Mouse (Mus musculus): ENCODE results near the gene Galnt2. TPM values are rescaled to one million over a fixed set of nuclear protein-coding genes. Genes with fewer than 3 reads are reported as not detected.

Gene Galnt2
- polyA plus RNA-seq, 2 experiments: 37.8 to 66.9 TPM

DNA sequence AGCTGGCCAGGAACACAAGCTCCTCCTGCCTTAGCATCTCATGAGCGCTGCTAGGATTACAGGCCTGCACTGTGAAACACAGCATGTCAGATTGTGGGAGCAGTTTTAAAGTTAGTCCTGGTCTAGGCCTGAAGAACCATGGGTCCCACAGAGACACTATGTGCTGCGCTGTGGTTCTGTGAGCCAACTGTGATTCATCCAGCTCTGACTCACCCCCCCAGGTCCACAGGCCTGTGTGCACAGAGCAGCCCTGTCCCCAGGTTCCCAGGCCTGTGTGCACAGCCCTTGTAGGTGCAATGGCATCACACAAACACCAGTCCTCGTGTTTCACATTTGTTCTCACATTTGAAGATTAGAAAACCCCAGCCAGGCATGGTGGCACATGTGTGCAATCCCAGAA lies 99.9 kb downstream of the Galnt2 start:
- no peak for TF ChIP-seq POLR2A (IDR thresholded peaks at IDR 0.05; ENCODE audit: borderline replicate concordance, extremely low read depth, insufficient read depth, insufficient read length)
- DNase-seq (ENCODE audit: low spot score): no peak
- H3K27me3 ChIP-seq (ENCODE audit: control insufficient read depth, insufficient read depth, low read length): no peaks in the 10 kb centered on the region
- H3K4me3 ChIP-seq (replicated peaks; ENCODE audit: low read length): no peak overlapping the region
- WGBS: 94% methylated on average over 3 of the region's 3 CpGs
- H3K36me3 ChIP-seq (ENCODE audit: control insufficient read depth, insufficient read depth, low read length): peaks cover 66% of the 10 kb centered on the region
- H3K9me3 ChIP-seq (ENCODE audit: control insufficient read depth, low read length): no peaks in the 10 kb centered on the region
- no peak overlapping the region for H3K4me2 ChIP-seq (replicated peaks; ENCODE audit: low read depth, low read length, severe bottlenecking)
- H3K9ac ChIP-seq (ENCODE audit: low read depth, low read length, severe bottlenecking): no peak overlapping the region
- no peaks in the 10 kb centered on the region for H3K4me1 ChIP-seq (ENCODE audit: control insufficient read depth, insufficient read depth, low read length)
- no peak overlapping the region for H3K27ac ChIP-seq (replicated peaks; ENCODE audit: low read depth, low read length)
- no peak for ATAC-seq (ENCODE audit: low FRiP score, low read depth)

DNA sequence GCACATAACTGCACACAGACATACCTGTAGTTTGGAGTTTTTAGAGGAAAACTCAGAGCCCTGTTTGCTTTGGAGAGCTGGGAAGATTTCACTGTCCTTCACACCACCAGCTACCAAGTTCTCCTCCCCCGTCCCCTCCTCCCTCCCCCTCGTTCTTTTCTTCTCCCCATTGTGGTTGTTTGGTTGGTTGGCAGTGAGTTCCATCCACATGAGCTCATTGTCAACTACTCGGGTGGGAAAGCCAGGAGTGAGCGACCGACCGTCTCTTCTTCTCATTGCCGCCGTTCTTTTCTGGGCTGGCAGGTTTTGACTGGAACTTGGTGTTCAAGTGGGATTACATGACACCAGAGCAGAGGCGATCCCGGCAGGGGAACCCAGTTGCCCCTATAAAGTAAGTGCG lies 100.5 kb downstream of the Galnt2 start:
- TF ChIP-seq POLR2A (IDR thresholded peaks at IDR 0.05; ENCODE audit: borderline replicate concordance, extremely low read depth, insufficient read depth, insufficient read length): no peak
- peaks cover 66% of the 10 kb centered on the region for H3K36me3 ChIP-seq (ENCODE audit: control insufficient read depth, insufficient read depth, low read length)
- H3K27me3 ChIP-seq (ENCODE audit: control insufficient read depth, insufficient read depth, low read length): no peaks in the 10 kb centered on the region
- ATAC-seq (ENCODE audit: low FRiP score, low read depth): no peak
- no peaks in the 10 kb centered on the region for H3K9me3 ChIP-seq (ENCODE audit: control insufficient read depth, low read length)
- H3K4me2 ChIP-seq (replicated peaks; ENCODE audit: low read depth, low read length, severe bottlenecking): no peak overlapping the region
- no peak overlapping the region for H3K27ac ChIP-seq (replicated peaks; ENCODE audit: low read depth, low read length)
- no peak overlapping the region for H3K9ac ChIP-seq (ENCODE audit: low read depth, low read length, severe bottlenecking)
- no peaks in the 10 kb centered on the region for H3K4me1 ChIP-seq (ENCODE audit: control insufficient read depth, insufficient read depth, low read length)
- H3K4me3 ChIP-seq (replicated peaks; ENCODE audit: low read length): no peak overlapping the region
- WGBS: 83% methylated on average over 11 of the region's 11 CpGs
- no peak for DNase-seq (ENCODE audit: low spot score)

- no peak for TF ChIP-seq POLR2A (IDR thresholded peaks at IDR 0.05; ENCODE audit: borderline replicate concordance, extremely low read depth, insufficient read depth, insufficient read length)
- ATAC-seq (ENCODE audit: low FRiP score, low read depth) (no peak), DNase-seq (ENCODE audit: low spot score) (no peak)
- 96% methylated on average over 13 of the region's 13 CpGs for WGBS
- Histone ChIP-seq H3K9ac (ENCODE audit: low read depth, low read length, severe bottlenecking) (no peak overlapping the region), H3K27me3 (ENCODE audit: control insufficient read depth, insufficient read depth, low read length) (no peaks in the 10 kb centered on the region), H3K4me1 (ENCODE audit: control insufficient read depth, insufficient read depth, low read length) (no peaks in the 10 kb centered on the region), H3K36me3 (ENCODE audit: control insufficient read depth, insufficient read depth, low read length) (peaks cover 75% of the 10 kb centered on the region), H3K9me3 (ENCODE audit: control insufficient read depth, low read length) (no peaks in the 10 kb centered on the region), H3K4me2 (replicated peaks; ENCODE audit: low read depth, low read length, severe bottlenecking) (no peak overlapping the region), H3K27ac (replicated peaks; ENCODE audit: low read depth, low read length) (no peak overlapping the region), H3K4me3 (replicated peaks; ENCODE audit: low read length) (no peak overlapping the region)
Measured at GRCm38 (mm10) chr8:124336302-124336701, 105.1 kb downstream of the Galnt2 start.

DNA sequence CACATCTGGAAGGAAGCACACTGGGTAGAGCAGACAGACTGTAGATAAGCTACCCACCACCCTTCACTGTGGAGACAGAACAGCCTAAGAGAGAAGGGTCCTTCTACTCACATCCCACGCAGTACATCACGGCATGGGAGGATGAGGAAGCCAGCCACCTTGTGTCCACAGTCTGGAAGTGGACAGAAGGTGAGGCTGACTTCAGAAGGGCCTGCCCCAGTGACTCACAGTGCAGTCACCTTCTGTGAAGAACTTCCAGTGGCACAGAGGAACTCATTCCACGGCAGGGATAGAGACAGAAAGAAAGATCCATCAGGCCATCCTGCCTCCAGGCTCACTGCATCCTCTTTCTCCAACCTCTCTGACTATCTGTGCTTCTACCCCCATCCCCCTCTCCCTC lies 108.6 kb downstream of the Galnt2 start:
- Histone ChIP-seq H3K4me3 (replicated peaks; ENCODE audit: low read length) (no peak overlapping the region), H3K4me2 (replicated peaks; ENCODE audit: low read depth, low read length, severe bottlenecking) (no peak overlapping the region), H3K27me3 (ENCODE audit: control insufficient read depth, insufficient read depth, low read length) (no peaks in the 10 kb centered on the region), H3K9me3 (ENCODE audit: control insufficient read depth, low read length) (no peaks in the 10 kb centered on the region), H3K36me3 (ENCODE audit: control insufficient read depth, insufficient read depth, low read length) (peaks cover 73% of the 10 kb centered on the region), H3K4me1 (ENCODE audit: control insufficient read depth, insufficient read depth, low read length) (no peaks in the 10 kb centered on the region), H3K9ac (ENCODE audit: low read depth, low read length, severe bottlenecking) (no peak overlapping the region), H3K27ac (replicated peaks; ENCODE audit: low read depth, low read length) (no peak overlapping the region)
- no peak for DNase-seq (ENCODE audit: low spot score)
- TF ChIP-seq POLR2A (IDR thresholded peaks at IDR 0.05; ENCODE audit: borderline replicate concordance, extremely low read depth, insufficient read depth, insufficient read length): no peak
- no peak for ATAC-seq (ENCODE audit: low FRiP score, low read depth)
- WGBS: 96% methylated on average over 3 of the region's 3 CpGs

- no peak for TF ChIP-seq POLR2A (IDR thresholded peaks at IDR 0.05; ENCODE audit: borderline replicate concordance, extremely low read depth, insufficient read depth, insufficient read length)
- Histone ChIP-seq H3K9ac (ENCODE audit: low read depth, low read length, severe bottlenecking) (no peak overlapping the region), H3K36me3 (ENCODE audit: control insufficient read depth, insufficient read depth, low read length) (peaks cover 74% of the 10 kb centered on the region), H3K27ac (replicated peaks; ENCODE audit: low read depth, low read length) (no peak overlapping the region), H3K4me1 (ENCODE audit: control insufficient read depth, insufficient read depth, low read length) (no peaks in the 10 kb centered on the region), H3K4me3 (replicated peaks; ENCODE audit: low read length) (no peak overlapping the region), H3K9me3 (ENCODE audit: control insufficient read depth, low read length) (no peaks in the 10 kb centered on the region), H3K27me3 (ENCODE audit: control insufficient read depth, insufficient read depth, low read length) (no peaks in the 10 kb centered on the region), H3K4me2 (replicated peaks; ENCODE audit: low read depth, low read length, severe bottlenecking) (no peak overlapping the region)
- ATAC-seq (ENCODE audit: low FRiP score, low read depth) (0 out of 2 replicates have a peak, but pooled peaks have one; percentile 34), DNase-seq (ENCODE audit: low spot score) (no peak)
- WGBS: 76% methylated on average over 17 of the region's 17 CpGs
Measured at GRCm38 (mm10) chr8:124340360-124341068, 109.3 kb downstream of the Galnt2 start.
